Mouse (Mus musculus): ENCODE results near the gene Gm49373. TPM values are rescaled to one million over a fixed set of nuclear protein-coding genes. Genes with fewer than 3 reads are reported as not detected.
A peak's percentile ranks its signal among the peaks of the same experiment; 100 is the strongest.

The Gm49373 gene
- polyA plus RNA-seq, 1 experiment from 2014 or later: 0.09 TPM

DNA sequence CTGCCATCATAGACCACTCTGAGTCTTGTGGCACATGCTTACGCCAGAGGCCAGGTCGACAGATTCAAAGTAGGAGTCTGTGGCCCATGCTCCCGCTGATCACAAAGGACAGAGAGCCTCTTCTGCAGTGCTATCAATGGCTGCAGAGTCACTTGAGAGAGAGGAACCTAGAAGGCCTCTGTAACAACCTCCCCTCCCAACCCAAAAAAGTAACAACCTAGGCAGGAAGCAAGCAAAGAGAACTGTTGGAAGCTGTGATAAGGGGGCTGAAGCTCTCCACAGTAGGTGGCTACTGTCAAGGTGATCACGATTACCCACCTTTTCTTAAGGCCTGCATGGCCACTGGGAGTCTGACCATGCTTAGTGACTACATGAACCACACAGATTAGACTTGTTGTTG is 29.3 kb downstream of the Gm49373 start:
- Histone ChIP-seq H3K4me2 (ENCODE audit: low read depth, low read length) (no peak overlapping the region), H3K36me3 (ENCODE audit: control insufficient read depth, insufficient read depth, low read length) (no peaks in the 10 kb centered on the region), H3K27me3 (ENCODE audit: control insufficient read depth, insufficient read depth, low read depth, low read length) (peaks cover 8% of the 10 kb centered on the region), H3K4me3 (ENCODE audit: low read length) (no peak overlapping the region), H3K4me1 (replicated peaks; ENCODE audit: control insufficient read depth, insufficient read depth, low read length) (no peaks in the 10 kb centered on the region), H3K9ac (ENCODE audit: low read length) (no peak overlapping the region), H3K27ac (ENCODE audit: low read length) (no peak overlapping the region), H3K9me3 (ENCODE audit: control insufficient read depth, low read length) (no peaks in the 10 kb centered on the region)
- ATAC-seq (ENCODE audit: low read depth): no peak
- WGBS: 77% methylated on average over 4 of the region's 4 CpGs

- Histone ChIP-seq H3K4me1 (replicated peaks; ENCODE audit: control insufficient read depth, insufficient read depth, low read length) (peaks cover 13% of the 10 kb centered on the region), H3K27ac (ENCODE audit: low read length) (no peak overlapping the region), H3K4me3 (ENCODE audit: low read length) (no peak overlapping the region), H3K9me3 (ENCODE audit: control insufficient read depth, low read length) (no peaks in the 10 kb centered on the region), H3K9ac (ENCODE audit: low read length) (no peak overlapping the region), H3K27me3 (ENCODE audit: control insufficient read depth, insufficient read depth, low read depth, low read length) (peaks cover 31% of the 10 kb centered on the region), H3K36me3 (ENCODE audit: control insufficient read depth, insufficient read depth, low read length) (no peaks in the 10 kb centered on the region), H3K4me2 (ENCODE audit: low read depth, low read length) (no peak overlapping the region)
- WGBS: 37% methylated on average over 4 of the region's 4 CpGs
- no peak for ATAC-seq (ENCODE audit: low read depth)
These were observed 31.6 kb downstream of the Gm49373 start for GRCm38 (mm10) chr9:21041308-21041707.

GRCm38 (mm10) chr9:21039779-21040178 is 33.1 kb downstream of the Gm49373 start:
- no peak overlapping the region for H3K27ac ChIP-seq (ENCODE audit: low read length)
- peaks cover 46% of the 10 kb centered on the region for H3K27me3 ChIP-seq (ENCODE audit: control insufficient read depth, insufficient read depth, low read depth, low read length)
- no peak overlapping the region for H3K4me3 ChIP-seq (ENCODE audit: low read length)
- peaks cover 15% of the 10 kb centered on the region for H3K4me1 ChIP-seq (replicated peaks; ENCODE audit: control insufficient read depth, insufficient read depth, low read length)
- ATAC-seq (ENCODE audit: low read depth): no peak
- H3K36me3 ChIP-seq (ENCODE audit: control insufficient read depth, insufficient read depth, low read length): no peaks in the 10 kb centered on the region
- no peaks in the 10 kb centered on the region for H3K9me3 ChIP-seq (ENCODE audit: control insufficient read depth, low read length)
- 65% methylated on average over 3 of the region's 3 CpGs for WGBS
- no peak overlapping the region for H3K9ac ChIP-seq (ENCODE audit: low read length)
- no peak overlapping the region for H3K4me2 ChIP-seq (ENCODE audit: low read depth, low read length)

- H3K9ac ChIP-seq (ENCODE audit: low read length): peak overlapping the region; percentile 59
- peak overlapping the region; percentile 48 for H3K4me3 ChIP-seq (ENCODE audit: low read length)
- H3K27ac ChIP-seq (ENCODE audit: low read length): peak overlapping the region; percentile 22; the same call in 1 of the 2 replicates
- H3K4me2 ChIP-seq (ENCODE audit: low read depth, low read length): peak overlapping the region; percentile 71
- H3K9me3 ChIP-seq (ENCODE audit: control insufficient read depth, low read length): no peaks in the 10 kb centered on the region
- peak; percentile 70 for ATAC-seq (ENCODE audit: low read depth)
- H3K4me1 ChIP-seq (replicated peaks; ENCODE audit: control insufficient read depth, insufficient read depth, low read length): peaks cover 24% of the 10 kb centered on the region
- 4% methylated on average over 30 of the region's 31 CpGs for WGBS
- peaks cover 67% of the 10 kb centered on the region for H3K27me3 ChIP-seq (ENCODE audit: control insufficient read depth, insufficient read depth, low read depth, low read length)
- H3K36me3 ChIP-seq (ENCODE audit: control insufficient read depth, insufficient read depth, low read length): no peaks in the 10 kb centered on the region
These were observed 35.4 kb downstream of the Gm49373 start for GRCm38 (mm10) chr9:21037481-21037891.

DNA sequence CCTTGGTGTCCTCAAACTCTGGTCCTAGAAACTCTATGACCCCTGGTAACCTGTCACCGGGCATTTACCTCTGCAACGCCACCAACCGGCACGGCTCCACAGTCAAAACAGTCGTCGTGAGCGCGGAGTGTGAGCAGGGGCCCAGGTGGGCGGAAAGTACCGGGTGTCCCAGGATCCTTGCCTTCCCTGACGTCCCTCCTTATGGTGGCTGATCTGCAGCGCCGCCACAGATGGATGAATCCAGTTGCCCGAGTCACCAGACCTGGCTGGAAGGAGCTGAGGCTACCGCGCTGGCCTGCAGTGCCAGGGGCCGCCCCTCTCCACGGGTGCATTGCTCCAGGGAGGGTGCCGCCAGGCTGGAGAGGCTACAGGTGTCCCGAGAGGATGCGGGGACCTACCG is 36.2 kb downstream of the Gm49373 start:
- Histone ChIP-seq H3K4me1 (replicated peaks; ENCODE audit: control insufficient read depth, insufficient read depth, low read length) (peaks cover 30% of the 10 kb centered on the region), H3K9me3 (ENCODE audit: control insufficient read depth, low read length) (no peaks in the 10 kb centered on the region), H3K4me2 (ENCODE audit: low read depth, low read length) (peak overlapping the region; percentile 71; the same call in 1 of the 2 replicates), H3K36me3 (ENCODE audit: control insufficient read depth, insufficient read depth, low read length) (no peaks in the 10 kb centered on the region), H3K9ac (ENCODE audit: low read length) (no peak overlapping the region; the same call in 1 of the 2 replicates), H3K27me3 (ENCODE audit: control insufficient read depth, insufficient read depth, low read depth, low read length) (peaks cover 75% of the 10 kb centered on the region), H3K27ac (ENCODE audit: low read length) (no peak overlapping the region), H3K4me3 (ENCODE audit: low read length) (peak overlapping the region; percentile 48)
- 6% methylated on average over 22 of the region's 22 CpGs for WGBS
- no peak for ATAC-seq (ENCODE audit: low read depth)

DNA sequence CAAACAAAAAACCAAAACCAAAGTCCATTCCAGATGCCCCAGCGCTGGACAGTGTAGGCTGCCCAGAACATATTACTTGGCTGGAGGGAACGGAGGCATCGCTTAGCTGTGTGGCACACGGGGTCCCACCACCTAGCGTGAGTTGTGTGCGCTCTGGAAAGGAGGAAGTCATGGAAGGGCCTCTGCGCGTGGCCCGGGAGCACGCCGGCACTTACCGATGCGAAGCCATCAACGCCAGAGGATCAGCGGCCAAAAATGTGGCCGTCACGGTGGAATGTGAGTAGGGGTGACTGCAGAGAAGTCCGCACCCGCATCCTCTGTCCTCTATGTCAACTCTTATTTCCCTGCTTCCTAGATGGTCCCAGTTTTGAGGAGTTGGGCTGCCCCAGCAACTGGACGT is 36.7 kb downstream of the Gm49373 start:
- H3K36me3 ChIP-seq (ENCODE audit: control insufficient read depth, insufficient read depth, low read length): no peaks in the 10 kb centered on the region
- peaks cover 77% of the 10 kb centered on the region for H3K27me3 ChIP-seq (ENCODE audit: control insufficient read depth, insufficient read depth, low read depth, low read length)
- 12% methylated on average over 20 of the region's 20 CpGs for WGBS
- peaks cover 33% of the 10 kb centered on the region for H3K4me1 ChIP-seq (replicated peaks; ENCODE audit: control insufficient read depth, insufficient read depth, low read length)
- H3K4me2 ChIP-seq (ENCODE audit: low read depth, low read length): no peak overlapping the region
- no peak overlapping the region for H3K9ac ChIP-seq (ENCODE audit: low read length)
- no peak for ATAC-seq (ENCODE audit: low read depth)
- no peak overlapping the region for H3K27ac ChIP-seq (ENCODE audit: low read length)
- H3K9me3 ChIP-seq (ENCODE audit: control insufficient read depth, low read length): no peaks in the 10 kb centered on the region
- H3K4me3 ChIP-seq (ENCODE audit: low read length): no peak overlapping the region

GRCm38 (mm10) chr9:21035586-21035985 is 37.3 kb downstream of the Gm49373 start:
- no peak for ATAC-seq (ENCODE audit: low read depth)
- no peak overlapping the region for H3K27ac ChIP-seq (ENCODE audit: low read length)
- H3K4me3 ChIP-seq (ENCODE audit: low read length): no peak overlapping the region
- peaks cover 37% of the 10 kb centered on the region for H3K4me1 ChIP-seq (replicated peaks; ENCODE audit: control insufficient read depth, insufficient read depth, low read length)
- WGBS: 33% methylated on average over 9 of the region's 9 CpGs
- H3K4me2 ChIP-seq (ENCODE audit: low read depth, low read length): no peak overlapping the region
- no peaks in the 10 kb centered on the region for H3K36me3 ChIP-seq (ENCODE audit: control insufficient read depth, insufficient read depth, low read length)
- H3K27me3 ChIP-seq (ENCODE audit: control insufficient read depth, insufficient read depth, low read depth, low read length): peaks cover 77% of the 10 kb centered on the region
- no peaks in the 10 kb centered on the region for H3K9me3 ChIP-seq (ENCODE audit: control insufficient read depth, low read length)
- no peak overlapping the region for H3K9ac ChIP-seq (ENCODE audit: low read length)

DNA sequence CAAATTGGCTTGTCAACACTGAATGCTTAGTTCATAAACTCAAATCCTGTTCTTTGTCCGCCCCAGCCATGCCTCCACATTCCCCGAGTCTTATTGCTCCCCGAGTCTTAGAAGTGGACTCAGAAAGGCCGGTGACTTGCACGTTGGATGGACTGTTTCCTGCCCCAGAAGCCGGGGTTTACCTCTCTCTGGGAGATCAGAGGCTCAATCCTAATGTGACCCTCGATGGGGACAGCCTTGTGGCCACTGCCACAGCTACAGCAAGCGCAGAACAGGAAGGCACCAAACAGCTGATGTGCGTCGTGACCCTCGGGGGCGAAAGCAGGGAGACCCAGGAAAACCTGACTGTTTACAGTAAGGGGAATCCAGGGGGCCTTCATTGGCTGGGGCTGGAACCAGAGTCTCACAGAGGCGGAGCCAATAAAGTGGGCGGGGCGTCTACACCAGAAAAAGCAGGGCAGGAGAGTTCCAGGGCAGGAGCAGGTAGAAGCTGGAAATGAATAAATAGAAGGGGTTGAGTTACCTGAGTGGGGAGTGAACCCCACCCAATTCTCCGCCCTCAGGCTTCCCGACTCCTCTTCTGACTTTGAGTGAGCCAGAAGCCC is 38.3 kb downstream of the Gm49373 start:
- Histone ChIP-seq H3K4me1 (replicated peaks; ENCODE audit: control insufficient read depth, insufficient read depth, low read length) (peaks cover 48% of the 10 kb centered on the region), H3K27me3 (ENCODE audit: control insufficient read depth, insufficient read depth, low read depth, low read length) (peaks cover 74% of the 10 kb centered on the region)

DNA sequence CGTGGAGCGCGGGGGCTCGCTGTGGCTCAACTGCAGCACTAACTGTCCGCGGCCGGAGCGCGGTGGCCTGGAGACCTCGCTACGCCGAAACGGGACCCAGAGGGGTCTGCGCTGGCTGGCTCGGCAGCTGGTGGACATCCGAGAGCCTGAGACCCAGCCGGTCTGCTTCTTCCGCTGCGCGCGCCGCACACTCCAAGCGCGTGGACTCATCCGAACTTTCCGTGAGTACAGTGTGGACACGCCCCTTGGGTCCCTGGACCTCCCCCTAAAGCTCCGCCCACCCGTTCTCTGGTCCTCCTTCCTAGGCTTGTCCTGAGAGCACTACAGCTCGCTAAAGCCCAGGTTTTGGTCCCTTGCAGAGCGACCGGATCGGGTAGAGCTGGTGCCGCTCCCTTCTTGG is 39.8 kb downstream of the Gm49373 start:
- Histone ChIP-seq H3K9me3 (ENCODE audit: control insufficient read depth, low read length) (no peaks in the 10 kb centered on the region), H3K27me3 (ENCODE audit: control insufficient read depth, insufficient read depth, low read depth, low read length) (peaks cover 64% of the 10 kb centered on the region), H3K27ac (ENCODE audit: low read length) (no peak overlapping the region), H3K4me1 (replicated peaks; ENCODE audit: control insufficient read depth, insufficient read depth, low read length) (peaks cover 56% of the 10 kb centered on the region), H3K36me3 (ENCODE audit: control insufficient read depth, insufficient read depth, low read length) (no peaks in the 10 kb centered on the region), H3K4me3 (ENCODE audit: low read length) (peak overlapping the region; percentile 65), H3K4me2 (ENCODE audit: low read depth, low read length) (peak overlapping the region; percentile 99), H3K9ac (ENCODE audit: low read length) (peak overlapping the region; percentile 65)
- ATAC-seq (ENCODE audit: low read depth): peak; percentile 71
- under 1% methylated on average over 34 of the region's 34 CpGs for WGBS

More for the DNA sequence above, 38.3 kb downstream of the Gm49373 start:
- Histone ChIP-seq H3K36me3 (ENCODE audit: control insufficient read depth, insufficient read depth, low read length) (no peaks in the 10 kb centered on the region), H3K9ac (ENCODE audit: low read length) (no peak overlapping the region), H3K4me2 (ENCODE audit: low read depth, low read length) (no peak overlapping the region), H3K27ac (ENCODE audit: low read length) (no peak overlapping the region), H3K4me3 (ENCODE audit: low read length) (no peak overlapping the region), H3K9me3 (ENCODE audit: control insufficient read depth, low read length) (no peaks in the 10 kb centered on the region)
- ATAC-seq (ENCODE audit: low read depth): no peak
- 6% methylated on average over 17 of the region's 17 CpGs for WGBS
